Mouse (Mus musculus) spleen, adult 2 months (tissue): ENCODE data around the gene Ccdc91. TPM values are rescaled to one million over a fixed set of nuclear protein-coding genes. Genes with fewer than 3 reads are reported as not detected.

Experiments
- DNase-seq, 2 experiments: peaks; one replicate each; pipeline versions ENCODE4 v3.0.0 to v3.0.0-alpha.2; 2012 to 2021; ENCODE audit warnings: low spot score in 2 of 2, low read depth in 1 of 2
- H3K27ac ChIP-seq: fragments of 200-500 bp; 2 replicates; pipeline ENCODE4 v1.5.1; 2012; ENCODE audit warnings: low read length, inconsistent platforms; ENCODE audit not compliant: insufficient read depth
- H3K27me3 ChIP-seq: fragments of 200-500 bp; 2 replicates; pipeline ENCODE4 v1.6.1; 2012; ENCODE audit warnings: mild to moderate bottlenecking, moderate library complexity, low read length, inconsistent platforms; ENCODE audit not compliant: control insufficient read depth, insufficient read depth
- H3K36me3 ChIP-seq: fragments of 200-500 bp; 2 replicates; pipeline ENCODE4 v1.6.1; 2012; ENCODE audit warnings: mild to moderate bottlenecking, low read length, inconsistent platforms; ENCODE audit not compliant: control insufficient read depth, insufficient read depth
- H3K4me1 ChIP-seq: fragments of 200-500 bp; 2 replicates; pipeline ENCODE4 v1.6.1; 2011; ENCODE audit warnings: inconsistent platforms; ENCODE audit not compliant: control insufficient read depth, insufficient read depth, insufficient read length
- H3K4me3 ChIP-seq: fragments of 200-500 bp; 2 replicates; pipeline ENCODE4 v1.5.1; 2011; ENCODE audit warnings: mild to moderate bottlenecking, inconsistent platforms; ENCODE audit not compliant: insufficient read depth, insufficient read length; ENCODE audit errors: extremely low read depth
- CTCF ChIP-seq: fragments of 200-500 bp; IDR thresholded peaks from 2 replicates; pipeline ENCODE4 v1.5.1; 2011; ENCODE audit warnings: mild to moderate bottlenecking, inconsistent platforms; ENCODE audit not compliant: insufficient read depth, insufficient read length, insufficient replicate concordance; ENCODE audit errors: extremely low read depth
- POLR2A ChIP-seq: fragments of 200-500 bp; IDR thresholded peaks from 2 replicates; pipeline ENCODE4 v1.6.1; 2011; ENCODE audit warnings: low read depth, low read length, inconsistent platforms
- WGBS: fragments of 180-500 bp; shearing (Covaris S2); methylation state at CpG from one replicate; pipeline ENCODE4 v1.1.7; 2018; 5-methylcytosine and 5-hydroxymethylcytosine counted together
- polyA plus RNA-seq: library from polyadenylated mRNA; depleted of rRNA; stranded (reverse); fragments of >200 nt; gene quantifications from 2 replicates; pipeline ENCODE4 v1.2.3, GENCODE M21; 2012

Gene Ccdc91
- polyA plus RNA-seq, 1 experiment = 10.4 TPM

DNA sequence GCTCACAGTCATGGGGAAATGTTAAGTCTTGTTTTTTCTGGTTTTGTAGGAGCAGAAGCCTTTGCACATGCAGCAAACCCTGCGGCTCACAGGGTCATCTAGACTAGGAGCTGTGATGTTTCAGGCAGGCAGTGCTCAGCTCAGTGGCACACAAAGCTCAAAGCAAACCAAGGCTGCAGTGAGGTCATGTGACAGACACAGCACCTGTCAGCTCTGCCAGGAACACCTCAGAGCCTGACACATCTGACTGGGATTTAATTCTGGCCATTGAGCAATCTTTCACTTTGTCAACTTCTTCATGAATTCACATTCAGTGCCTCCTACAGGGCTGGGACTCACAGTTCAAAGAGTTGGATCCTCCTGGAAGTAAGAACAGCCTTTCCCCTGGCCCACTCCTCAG lies 185.1 kb downstream of the Ccdc91 start:
- TF ChIP-seq CTCF (no peak), POLR2A (no peak)
- WGBS = 80% methylated on average over 1 of the region's 1 CpGs

DNA sequence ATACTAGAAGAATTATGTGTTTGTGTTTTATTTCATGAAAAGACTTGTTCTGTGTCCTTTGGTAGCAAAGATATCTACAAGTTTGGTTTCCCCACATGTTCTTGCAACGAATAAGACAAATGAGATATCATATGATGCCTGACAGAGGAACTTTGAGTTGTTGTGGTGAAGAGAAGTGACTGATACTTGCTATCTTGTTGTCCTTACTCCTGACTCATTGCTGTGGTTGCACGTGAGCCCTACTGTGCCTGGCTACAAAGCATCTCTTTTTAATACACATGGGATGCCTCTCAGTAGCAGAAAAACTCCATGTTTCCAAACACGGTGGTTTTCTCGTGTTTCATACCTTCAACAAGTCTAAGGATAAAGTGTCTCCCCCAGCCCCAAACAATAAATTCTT lies 186.2 kb downstream of the Ccdc91 start:
- TF ChIP-seq POLR2A (no peak), CTCF (no peak)
- Histone ChIP-seq H3K27ac (no peak overlapping the region), H3K36me3 (no peaks in the 10 kb centered on the region), H3K4me3 (no peak overlapping the region), H3K4me1 (no peaks in the 10 kb centered on the region), H3K27me3 (no peaks in the 10 kb centered on the region)
- no peak for DNase-seq
- 82% methylated on average over 4 of the region's 4 CpGs for WGBS

More for the DNA sequence above, 185.1 kb downstream of the Ccdc91 start:
- Histone ChIP-seq H3K27ac (no peak overlapping the region), H3K4me1 (no peaks in the 10 kb centered on the region), H3K36me3 (no peaks in the 10 kb centered on the region), H3K4me3 (no peak overlapping the region), H3K27me3 (no peaks in the 10 kb centered on the region)
- DNase-seq = no peak

DNA sequence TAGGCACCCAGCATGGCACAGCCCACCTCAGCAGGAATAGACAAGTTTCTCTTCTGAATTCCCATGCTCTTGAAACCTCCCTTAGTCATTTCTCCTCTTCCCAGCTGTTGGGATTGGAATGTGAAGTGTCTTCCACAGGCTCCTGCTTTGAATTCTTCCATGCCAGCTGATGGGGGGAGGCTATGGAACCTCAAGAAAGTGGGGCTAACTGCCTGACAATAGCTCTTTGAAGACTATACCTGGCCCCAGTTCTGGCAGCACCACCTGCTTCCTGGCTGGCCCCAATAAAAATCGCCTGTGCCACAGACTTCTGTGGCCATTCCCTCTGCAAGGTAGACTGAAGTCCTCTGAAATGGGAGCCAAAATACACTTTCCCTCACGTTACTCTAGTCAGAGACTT lies 187.0 kb downstream of the Ccdc91 start:
- Histone ChIP-seq H3K4me1 (no peaks in the 10 kb centered on the region), H3K27ac (no peak overlapping the region), H3K27me3 (no peaks in the 10 kb centered on the region), H3K4me3 (no peak overlapping the region), H3K36me3 (no peaks in the 10 kb centered on the region)
- WGBS = 72% methylated on average over 2 of the region's 2 CpGs
- DNase-seq = no peak
- TF ChIP-seq POLR2A (no peak), CTCF (no peak)

DNA sequence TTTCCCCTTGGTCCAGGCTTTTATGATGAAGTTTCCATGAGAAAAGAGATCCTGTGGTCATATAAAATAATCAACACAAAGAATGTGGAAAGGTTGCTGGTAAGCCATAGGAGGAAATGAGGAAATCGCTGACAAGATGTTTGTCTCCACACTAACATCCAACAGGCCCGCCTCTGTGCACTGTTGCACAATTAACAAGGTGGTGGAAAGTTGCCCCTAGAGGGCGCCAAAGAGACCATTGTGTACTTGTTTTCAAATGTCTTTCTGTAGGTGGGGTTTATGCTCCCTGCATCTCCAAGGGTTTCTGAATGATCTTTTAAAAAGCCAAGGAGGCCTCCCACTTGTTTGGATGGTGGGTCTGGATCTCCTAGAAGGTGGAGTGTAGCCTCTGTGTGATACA lies 188.7 kb downstream of the Ccdc91 start:
- Histone ChIP-seq H3K4me1 (no peaks in the 10 kb centered on the region), H3K36me3 (no peaks in the 10 kb centered on the region), H3K4me3 (no peak overlapping the region), H3K27me3 (no peaks in the 10 kb centered on the region), H3K27ac (no peak overlapping the region)
- 56% methylated on average over 3 of the region's 3 CpGs for WGBS
- peak in 1 of 2 experiments; percentile 5 for DNase-seq
- no peak for TF ChIP-seq POLR2A
- no peak for TF ChIP-seq CTCF

DNA sequence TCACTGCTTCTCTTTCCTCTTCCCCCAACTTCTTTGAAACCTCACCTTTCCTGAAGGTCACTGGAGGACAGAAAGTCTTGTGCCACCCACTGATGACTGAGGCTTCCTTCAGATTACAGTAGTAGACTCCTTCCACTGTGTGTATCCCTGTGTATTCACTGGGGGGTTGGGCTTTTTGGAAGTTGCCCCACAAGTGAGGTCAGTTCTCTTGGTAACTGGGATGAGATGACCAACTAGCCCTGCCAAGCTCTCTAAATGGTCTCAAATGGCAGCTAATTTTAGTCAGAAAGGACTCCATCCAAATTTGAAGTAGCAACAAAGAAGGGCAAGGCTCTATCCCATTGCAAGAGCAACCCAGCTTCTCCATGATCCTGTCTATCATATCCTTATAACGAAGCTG lies 195.7 kb downstream of the Ccdc91 start:
- no peak for TF ChIP-seq POLR2A
- TF ChIP-seq CTCF = no peak
- Histone ChIP-seq H3K4me1 (no peaks in the 10 kb centered on the region), H3K4me3 (no peak overlapping the region), H3K27me3 (no peaks in the 10 kb centered on the region), H3K27ac (no peak overlapping the region), H3K36me3 (no peaks in the 10 kb centered on the region)
- WGBS = 83% methylated on average over 1 of the region's 1 CpGs
- no peak for DNase-seq

DNA sequence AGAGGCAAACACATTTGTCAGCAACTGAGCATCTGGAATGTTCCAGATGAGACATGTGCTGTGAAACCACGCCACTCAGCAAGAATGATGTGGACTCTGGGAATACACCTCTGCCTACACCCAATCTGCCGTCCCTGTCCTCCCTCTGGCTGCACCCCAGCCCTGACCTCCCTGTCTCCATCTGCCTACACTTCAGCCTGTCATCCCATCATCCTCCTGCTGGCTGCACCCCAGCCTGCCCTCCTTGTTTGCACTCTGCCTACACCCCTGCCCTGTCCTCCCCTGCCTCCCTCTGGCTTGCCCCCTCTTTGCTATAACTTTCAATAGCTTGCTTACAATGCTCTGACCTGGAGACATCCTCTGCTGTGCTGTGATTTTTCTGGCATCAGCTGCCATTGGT lies 196.9 kb downstream of the Ccdc91 start:
- no peaks in the 10 kb centered on the region for H3K4me1 ChIP-seq
- no peak overlapping the region for H3K4me3 ChIP-seq
- H3K36me3 ChIP-seq = no peaks in the 10 kb centered on the region
- 81% methylated on average over 2 of the region's 2 CpGs for WGBS
- H3K27ac ChIP-seq = no peak overlapping the region
- H3K27me3 ChIP-seq = no peaks in the 10 kb centered on the region
- DNase-seq = no peak
- TF ChIP-seq CTCF = no peak
- TF ChIP-seq POLR2A = no peak

DNA sequence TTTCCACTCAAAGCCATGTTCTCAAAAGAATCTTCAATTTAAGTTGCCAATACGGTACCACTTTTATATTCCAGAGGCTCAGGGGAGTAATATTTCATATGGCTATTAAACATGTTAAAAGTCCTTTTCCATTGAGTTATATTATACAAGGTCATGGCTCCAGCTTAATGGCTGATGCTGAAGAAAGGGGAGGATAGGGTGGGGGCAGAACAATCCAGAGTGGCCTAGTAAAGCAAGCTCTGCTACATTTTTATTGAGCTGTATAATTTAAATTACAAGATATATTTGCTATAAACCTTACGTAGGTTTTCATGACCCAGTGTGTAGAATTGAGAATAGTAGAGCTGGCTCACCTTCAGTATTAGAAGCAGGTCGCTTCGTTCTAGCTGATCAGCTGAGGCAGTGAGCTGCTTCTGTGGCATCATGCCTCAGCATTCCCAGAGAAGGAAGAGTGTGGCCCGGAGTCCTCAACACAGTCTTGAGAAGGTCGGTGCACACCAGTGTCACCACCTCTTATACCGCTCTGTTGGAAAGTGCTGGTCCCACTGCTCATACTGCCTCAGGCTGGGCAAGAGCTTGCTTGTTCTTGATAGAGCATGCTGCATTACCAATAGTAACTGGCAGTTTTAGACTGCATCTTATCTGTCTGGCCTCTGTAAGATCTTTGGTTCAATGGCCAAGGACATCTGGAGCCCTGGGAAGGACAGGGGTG lies 199.6 kb downstream of the Ccdc91 start:
- no peak for DNase-seq
- WGBS = 91% methylated on average over 7 of the region's 7 CpGs
- Histone ChIP-seq H3K27me3 (no peaks in the 10 kb centered on the region), H3K36me3 (no peaks in the 10 kb centered on the region), H3K4me3 (no peak overlapping the region), H3K27ac (no peak overlapping the region), H3K4me1 (no peaks in the 10 kb centered on the region)
- TF ChIP-seq CTCF (no peak), POLR2A (no peak)
